Mouse (Mus musculus) gastrocnemius, postnatal 10 days (tissue): ENCODE data around the gene Foxi1. TPM values are rescaled to one million over a fixed set of nuclear protein-coding genes. Genes with fewer than 3 reads are reported as not detected.

Experiments
- DNase-seq: peaks from one replicate; pipeline ENCODE4 v3.0.0; 2021; ENCODE audit warnings: mixed read lengths
- total RNA-seq, 2 experiments: library from RNA; stranded (reverse); gene quantifications; 2 replicates each; pipeline ENCODE4 v1.2.3; 2021

Gene Foxi1
- total RNA-seq, 2 experiments from 2014 or later, result not detected

DNA sequence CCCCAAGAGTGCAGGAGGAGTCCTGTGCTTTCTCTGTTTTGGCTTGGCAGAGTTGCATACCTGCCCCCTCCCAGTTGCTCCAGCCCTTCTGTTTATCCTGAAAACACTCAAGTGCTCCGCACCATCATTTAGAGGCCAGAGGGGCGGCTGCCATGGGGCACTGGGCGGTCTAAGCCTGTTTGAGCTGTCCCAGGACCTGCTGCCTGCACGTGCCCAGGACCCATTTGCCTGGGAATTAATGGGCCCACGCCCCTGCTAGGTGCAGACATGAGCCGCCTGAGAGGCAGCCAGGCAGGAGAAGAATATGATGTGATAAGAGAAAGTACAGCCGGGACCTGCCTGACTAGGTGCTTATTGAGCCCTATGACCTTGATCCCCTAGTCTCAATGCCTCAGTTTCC lies 52.7 kb downstream of the Foxi1 start:
- DNase-seq, result no peak

Other genes with a start within 250 kb of the Foxi1 start
- gene Kcnmb1, start 245.1 kb downstream of the Foxi1 start, total RNA-seq, result under 1 TPM; 0.19 to 0.20 TPM
- under 1 TPM; 0.14 to 0.18 TPM for gene Kcnip1, start 214.9 kb downstream of the Foxi1 start, total RNA-seq
- gene Lcp2, start 161.2 kb downstream of the Foxi1 start, total RNA-seq, result 1 to 10 TPM; 1.5 to 2.6 TPM
- gene 4930469K13Rik, start 109.5 kb downstream of the Foxi1 start, total RNA-seq, result not detected
- under 1 TPM; 0.07 to 0.11 TPM for gene Fam196b, start 106.7 kb upstream of the Foxi1 start, total RNA-seq